Mouse (Mus musculus): ENCODE measurements around the gene Trpv5.

Gene Trpv5

GRCm38 (mm10) chr6:41641173-41641866 lies 39.2 kb downstream of the Trpv5 start:
- in situ Hi-C loops (cut with MboI): no loop called here

GRCm38 (mm10) chr6:41640449-41640848 lies 40.1 kb downstream of the Trpv5 start:
- in situ Hi-C loops (cut with MboI): no loop called here

DNA sequence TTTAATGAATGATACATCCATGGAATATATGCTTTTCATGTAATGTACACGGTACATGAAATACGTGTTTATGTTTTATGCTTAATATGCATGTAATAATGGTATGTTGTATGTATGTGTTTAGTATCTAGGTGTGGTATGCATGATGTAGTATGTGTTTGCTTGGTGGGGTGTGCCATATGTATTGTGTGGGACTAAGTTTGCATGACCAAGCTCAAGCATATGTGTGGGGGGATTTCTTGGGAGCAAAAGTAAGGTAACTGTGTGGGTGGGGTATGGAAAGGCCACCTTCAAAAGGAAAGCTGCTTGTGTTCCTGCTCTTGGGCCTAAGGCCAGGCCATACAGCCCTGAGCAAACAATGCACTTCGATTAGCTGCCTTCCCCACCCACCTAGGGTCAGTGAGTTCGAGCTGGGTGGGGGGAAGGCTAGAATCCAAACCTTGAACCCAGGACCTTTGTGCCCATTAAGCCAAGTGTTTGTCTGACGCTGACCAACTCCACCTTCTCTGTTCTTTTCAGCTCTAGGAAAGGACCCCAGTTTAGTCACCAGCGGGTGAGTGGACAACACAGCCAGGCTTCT lies 42.6 kb downstream of the Trpv5 start:
- in situ Hi-C loops (cut with MboI): no loop called here

DNA sequence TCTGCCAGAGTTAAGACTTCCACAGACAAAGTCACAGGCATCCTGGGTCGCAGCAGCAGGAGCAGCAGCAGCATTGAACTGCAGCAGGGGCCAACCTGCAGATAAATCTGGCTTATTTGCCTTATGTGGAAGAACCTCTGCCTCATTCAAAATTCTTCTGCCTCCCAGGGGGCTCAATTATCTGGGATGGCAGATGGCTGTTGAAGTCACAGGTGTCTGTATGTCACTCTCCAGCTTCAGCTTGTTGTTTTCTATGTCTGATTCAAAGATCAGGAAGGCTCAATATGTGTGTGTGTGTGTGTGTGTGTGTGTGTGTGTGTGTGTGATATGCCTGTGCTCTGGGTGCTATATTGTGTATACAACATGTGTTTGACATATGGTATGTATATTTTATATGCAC lies 43.2 kb downstream of the Trpv5 start:
- in situ Hi-C loops (cut with MboI): no loop called here

GRCm38 (mm10) chr6:41636178-41636577 lies 44.4 kb downstream of the Trpv5 start, which contains the start of gene Trpv6:
Gene Trpv6 (minus strand): TSS chr6:41636405.
- in situ Hi-C loops (cut with MboI): no loop called here

GRCm38 (mm10) chr6:41635211-41635610 lies 45.4 kb downstream of the Trpv5 start:
- in situ Hi-C loops (cut with MboI): no loop called here

DNA sequence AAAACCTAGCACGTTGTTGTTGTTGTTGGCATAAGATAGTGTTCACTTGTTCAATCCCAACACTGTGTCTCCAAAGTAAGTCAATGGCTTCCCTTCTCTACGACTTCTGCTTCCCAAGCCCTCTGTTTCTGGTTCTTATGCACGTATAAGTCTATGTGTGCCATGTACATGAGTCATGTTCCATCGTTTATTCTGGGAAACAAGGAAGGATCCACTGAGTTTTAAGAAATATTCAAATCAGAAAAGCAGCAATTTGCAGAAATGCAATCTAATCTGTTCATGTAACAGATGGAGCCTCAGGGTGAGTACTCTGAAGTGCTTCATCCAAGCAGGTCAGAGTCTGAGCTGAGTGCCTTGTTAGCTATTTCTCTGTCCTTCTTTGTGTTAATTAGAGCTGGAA lies 49.0 kb downstream of the Trpv5 start:
- in situ Hi-C loops (cut with MboI): no loop called here

- in situ Hi-C loops (cut with MboI): no loop called here
These were observed 49.8 kb downstream of the Trpv5 start for GRCm38 (mm10) chr6:41630791-41631190.

GRCm38 (mm10) chr6:41628180-41628579 lies 52.4 kb downstream of the Trpv5 start:
- in situ Hi-C loops (cut with MboI): no loop called here

DNA sequence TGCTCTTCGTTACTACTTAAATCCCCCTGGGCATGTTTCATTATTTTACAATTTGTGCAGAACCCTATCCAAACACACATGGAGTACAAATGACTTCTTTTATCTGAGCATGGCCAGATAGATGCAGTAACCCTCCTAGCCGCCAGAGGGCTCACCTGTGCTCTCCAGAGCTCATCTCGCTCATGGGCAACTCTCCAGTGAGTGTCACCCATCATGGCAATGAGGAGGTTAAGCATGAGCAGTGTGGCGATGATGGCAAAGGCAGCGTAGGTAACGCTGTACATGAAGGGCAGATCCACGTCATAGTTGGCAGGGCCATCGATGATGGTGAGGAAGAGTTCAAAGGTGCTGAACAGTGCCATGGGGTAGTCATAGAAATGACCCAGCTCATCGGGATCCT lies 57.9 kb downstream of the Trpv5 start:
- in situ Hi-C loops (cut with MboI): no loop called here

GRCm38 (mm10) chr6:41621241-41621990 lies 59.2 kb downstream of the Trpv5 start:
- in situ Hi-C loops (cut with MboI): no loop called here

- in situ Hi-C loops (cut with MboI): no loop called here
These were observed 60.3 kb downstream of the Trpv5 start for GRCm38 (mm10) chr6:41620173-41620798.

DNA sequence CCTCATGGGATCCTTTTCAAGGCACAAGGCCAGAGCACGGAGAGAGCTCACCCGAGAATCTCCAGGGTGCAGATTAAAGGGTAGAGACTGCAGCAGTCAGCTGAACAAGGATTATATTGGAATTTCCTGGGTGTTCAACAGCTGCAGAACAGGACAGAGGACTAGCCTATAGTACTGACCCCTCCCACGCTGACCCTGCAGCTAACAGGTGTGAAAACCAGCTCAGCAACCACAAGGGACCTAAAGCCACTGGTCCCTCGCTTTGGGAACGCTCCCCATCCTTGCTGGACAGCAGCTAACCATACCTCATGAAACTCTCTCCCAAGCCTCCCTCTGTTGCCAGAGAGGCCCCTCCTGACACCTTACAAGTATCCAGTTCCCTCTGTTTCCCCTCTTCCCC lies 72.9 kb downstream of the Trpv5 start:
- in situ Hi-C loops (cut with MboI): no loop called here

- in situ Hi-C loops (cut with MboI): no loop called here
These were observed 74.4 kb downstream of the Trpv5 start for GRCm38 (mm10) chr6:41606214-41606613.

- in situ Hi-C loops (cut with MboI): no loop called here
These were observed 74.8 kb downstream of the Trpv5 start for GRCm38 (mm10) chr6:41605794-41606104.

GRCm38 (mm10) chr6:41605061-41605793 lies 75.3 kb downstream of the Trpv5 start, which contains the start of gene Ephb6:
Gene Ephb6 (plus strand): TSS chr6:41605482.
- in situ Hi-C loops (cut with MboI): no loop called here

GRCm38 (mm10) chr6:41604401-41605050 lies 76.0 kb downstream of the Trpv5 start:
- in situ Hi-C loops (cut with MboI): no loop called here
